Mouse (Mus musculus): ENCODE results near the gene Slc12a5.

The Slc12a5 gene

GRCm38 (mm10) chr2:164960716-164961441 lies at the start of gene Slc12a5:
Gene Slc12a5, plus strand, starts transcription at chr2:164960802.
- DNase-seq (ENCODE audit: low spot score in 2 of 2): peak in 1 of 2 experiments; percentile 59

GRCm38 (mm10) chr2:164911086-164912048 lies 49.2 kb upstream of the Slc12a5 start, which contains the start of gene Zfp335:
Gene Zfp335, minus strand, starts transcription at chr2:164911757.
- peak; percentile 90 to 91 for DNase-seq (ENCODE audit: low spot score in 2 of 2)

GRCm38 (mm10) chr2:164912151-164912550 lies 48.5 kb upstream of the Slc12a5 start:
- peak; percentile 61 to 81 for DNase-seq (ENCODE audit: low spot score in 2 of 2)

- no peak for DNase-seq (ENCODE audit: low spot score in 2 of 2)
Observed at GRCm38 (mm10) chr2:164912749-164913427, 47.7 kb upstream of the Slc12a5 start.

- DNase-seq (ENCODE audit: low spot score in 2 of 2): no peak
Observed at GRCm38 (mm10) chr2:164913428-164913786, 47.2 kb upstream of the Slc12a5 start.

GRCm38 (mm10) chr2:164916820-164917219 lies 43.8 kb upstream of the Slc12a5 start:
- no peak for DNase-seq (ENCODE audit: low spot score in 2 of 2)

- DNase-seq (ENCODE audit: low spot score in 2 of 2): no peak
Observed at GRCm38 (mm10) chr2:164917371-164917770, 43.2 kb upstream of the Slc12a5 start.

GRCm38 (mm10) chr2:164918325-164918724 lies 42.3 kb upstream of the Slc12a5 start:
- no peak for DNase-seq (ENCODE audit: low spot score in 2 of 2)

GRCm38 (mm10) chr2:164921984-164922383 lies 38.6 kb upstream of the Slc12a5 start:
- DNase-seq (ENCODE audit: low spot score in 2 of 2): no peak

GRCm38 (mm10) chr2:164923291-164923690 lies 37.3 kb upstream of the Slc12a5 start:
- DNase-seq (ENCODE audit: low spot score in 2 of 2): no peak

GRCm38 (mm10) chr2:164924100-164924857 lies 36.3 kb upstream of the Slc12a5 start:
- DNase-seq (ENCODE audit: low spot score in 2 of 2): peak; percentile 70 to 84

- no peak for DNase-seq (ENCODE audit: low spot score in 2 of 2)
Observed at GRCm38 (mm10) chr2:164930706-164931581, 29.7 kb upstream of the Slc12a5 start.

- no peak for DNase-seq (ENCODE audit: low spot score in 2 of 2)
Observed at GRCm38 (mm10) chr2:164933534-164933933, 27.1 kb upstream of the Slc12a5 start.

- no peak for DNase-seq (ENCODE audit: low spot score in 2 of 2)
Observed at GRCm38 (mm10) chr2:164935991-164936390, 24.6 kb upstream of the Slc12a5 start.

GRCm38 (mm10) chr2:164938146-164939091 lies 22.2 kb upstream of the Slc12a5 start:
- peak; percentile 48 to 49 for DNase-seq (ENCODE audit: low spot score in 2 of 2)

GRCm38 (mm10) chr2:164939106-164939505 lies 21.5 kb upstream of the Slc12a5 start:
- no peak for DNase-seq (ENCODE audit: low spot score in 2 of 2)

- no peak for DNase-seq (ENCODE audit: low spot score in 2 of 2)
Observed at GRCm38 (mm10) chr2:164940140-164940830, 20.3 kb upstream of the Slc12a5 start, which contains the start of gene Mmp9. Gene Mmp9, plus strand, starts transcription at chr2:164940780.

GRCm38 (mm10) chr2:164942692-164943290 lies 17.8 kb upstream of the Slc12a5 start:
- DNase-seq (ENCODE audit: low spot score in 2 of 2): no peak

Measured in frontal cortex, postnatal 10 days (tissue).